Mouse (Mus musculus): ENCODE measurements around the gene Lrmda.
A peak's percentile ranks its signal among the peaks of the same experiment; 100 is the strongest.

Gene Lrmda

GRCm38 (mm10) chr14:22679008-22679704 lies 659.6 kb downstream of the Lrmda start:
- DNase-seq = peak; percentile 26

GRCm38 (mm10) chr14:22679705-22680643 lies 660.5 kb downstream of the Lrmda start:
- DNase-seq = no peak

GRCm38 (mm10) chr14:22686886-22687285 lies 667.4 kb downstream of the Lrmda start:
- DNase-seq = no peak

GRCm38 (mm10) chr14:22688399-22688798 lies 668.9 kb downstream of the Lrmda start:
- no peak for DNase-seq

GRCm38 (mm10) chr14:22695448-22695847 lies 675.9 kb downstream of the Lrmda start:
- peak; percentile 70 for DNase-seq

GRCm38 (mm10) chr14:22695931-22696365 lies 676.4 kb downstream of the Lrmda start:
- DNase-seq = no peak

GRCm38 (mm10) chr14:22700236-22700635 lies 680.7 kb downstream of the Lrmda start:
- DNase-seq = no peak

GRCm38 (mm10) chr14:22700690-22701089 lies 681.2 kb downstream of the Lrmda start:
- no peak for DNase-seq

- DNase-seq = no peak
These were observed 688.6 kb downstream of the Lrmda start for GRCm38 (mm10) chr14:22707958-22708701.

- no peak for DNase-seq
These were observed 690.7 kb downstream of the Lrmda start for GRCm38 (mm10) chr14:22710071-22710661.

GRCm38 (mm10) chr14:22712388-22712787 lies 692.9 kb downstream of the Lrmda start:
- no peak for DNase-seq

GRCm38 (mm10) chr14:22715581-22716378 lies 696.3 kb downstream of the Lrmda start:
- no peak for DNase-seq

- DNase-seq = peak; percentile 31
These were observed 700.5 kb downstream of the Lrmda start for GRCm38 (mm10) chr14:22719968-22720367.

- DNase-seq = no peak
These were observed 702.3 kb downstream of the Lrmda start for GRCm38 (mm10) chr14:22721845-22722244.

GRCm38 (mm10) chr14:22727548-22727947 lies 708.0 kb downstream of the Lrmda start:
- no peak for DNase-seq

- no peak for DNase-seq
These were observed 709.2 kb downstream of the Lrmda start for GRCm38 (mm10) chr14:22728611-22729223.

- no peak for DNase-seq
These were observed 719.1 kb downstream of the Lrmda start for GRCm38 (mm10) chr14:22738603-22739002.

- no peak for DNase-seq
These were observed 723.0 kb downstream of the Lrmda start for GRCm38 (mm10) chr14:22742527-22742926.

- no peak for DNase-seq
These were observed 723.8 kb downstream of the Lrmda start for GRCm38 (mm10) chr14:22743264-22743663.

- DNase-seq = no peak
These were observed 725.2 kb downstream of the Lrmda start for GRCm38 (mm10) chr14:22744701-22745100.

GRCm38 (mm10) chr14:22745263-22745881 lies 725.9 kb downstream of the Lrmda start:
- no peak for DNase-seq

Data from kidney, postnatal 10 days (tissue).